Mouse (Mus musculus): ENCODE measurements around the gene Gm973. TPM values are rescaled to one million over a fixed set of nuclear protein-coding genes. Genes with fewer than 3 reads are reported as not detected.

The Gm973 gene
- polyA plus RNA-seq, 1 experiment from 2014 or later, result 1.4 TPM

DNA sequence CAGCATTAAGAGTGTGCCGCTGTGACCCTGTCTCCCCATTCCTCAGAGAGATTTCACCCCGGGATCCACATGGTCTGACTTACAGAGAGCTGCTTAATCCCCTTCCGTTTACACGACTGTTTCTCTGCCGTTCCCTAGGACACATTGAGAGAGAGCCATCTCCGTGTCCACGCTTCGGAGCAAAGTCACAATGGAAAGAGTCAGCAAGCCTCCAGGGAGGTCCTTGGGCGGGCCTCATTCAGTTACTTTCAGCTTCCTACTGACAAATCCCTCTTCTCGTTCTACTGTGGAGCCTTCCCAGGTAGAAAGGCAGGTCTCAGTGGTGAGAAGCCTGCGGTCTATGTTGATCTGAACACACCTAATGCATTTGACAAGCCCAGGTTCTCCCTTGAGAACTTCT is 34.9 kb downstream of the Gm973 start:
- Histone ChIP-seq H3K27ac (no peak overlapping the region), H3K4me1 (peaks cover 23% of the 10 kb centered on the region), H3K4me2 (replicated peaks) (no peak overlapping the region), H3K27me3 (no peaks in the 10 kb centered on the region), H3K4me3 (no peak overlapping the region), H3K9ac (no peak overlapping the region), H3K36me3 (no peaks in the 10 kb centered on the region), H3K9me3 (no peaks in the 10 kb centered on the region)
- 76% methylated on average over 11 of the region's 11 CpGs for WGBS
- no peak for ATAC-seq (ENCODE audit: low FRiP score, low read depth)

DNA sequence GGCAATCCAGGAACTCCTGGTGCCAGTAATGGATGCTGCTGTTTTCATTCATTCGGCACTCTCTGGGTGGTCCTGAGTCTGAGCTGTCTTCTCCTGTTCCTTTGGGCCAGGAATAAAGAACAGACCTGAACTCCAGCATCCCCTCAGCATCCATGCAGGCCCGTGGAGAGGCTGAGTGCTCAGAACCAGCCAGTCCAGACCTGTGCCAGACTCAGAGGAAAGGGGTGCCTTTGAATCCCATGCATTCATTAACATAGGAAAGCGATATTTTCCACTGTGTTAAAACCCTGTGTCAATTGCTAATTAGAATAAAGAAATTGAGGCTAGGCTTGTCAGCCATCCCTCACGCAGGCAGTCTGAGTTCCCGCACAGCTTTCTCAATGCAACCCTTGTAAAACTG is 37.6 kb downstream of the Gm973 start:
- Histone ChIP-seq H3K27me3 (no peaks in the 10 kb centered on the region), H3K4me1 (peaks cover 20% of the 10 kb centered on the region), H3K27ac (no peak overlapping the region), H3K9me3 (no peaks in the 10 kb centered on the region), H3K4me2 (replicated peaks) (no peak overlapping the region), H3K36me3 (no peaks in the 10 kb centered on the region), H3K9ac (no peak overlapping the region), H3K4me3 (no peak overlapping the region)
- ATAC-seq (ENCODE audit: low FRiP score, low read depth), result no peak
- WGBS, result 50% methylated on average over 5 of the region's 5 CpGs

DNA sequence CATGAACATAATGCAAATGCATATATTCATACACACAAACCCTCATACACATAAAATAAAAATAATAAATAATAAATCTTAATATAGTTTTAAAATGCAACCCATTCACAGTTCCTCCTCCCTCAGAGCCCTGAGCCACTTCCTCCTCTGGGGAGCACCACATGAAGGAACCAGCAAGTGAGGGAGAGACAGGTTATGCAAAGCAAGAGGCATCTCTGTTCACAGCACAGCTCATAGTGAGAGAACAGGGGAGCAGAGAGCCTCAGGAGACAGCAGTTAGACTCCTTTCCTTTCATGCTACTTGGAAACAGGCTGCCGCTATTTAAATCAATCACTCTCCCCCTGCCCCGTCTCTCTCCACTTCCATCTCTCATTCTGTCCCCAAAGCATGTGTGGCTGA is 47.5 kb downstream of the Gm973 start:
- Histone ChIP-seq H3K36me3 (no peaks in the 10 kb centered on the region), H3K9ac (no peak overlapping the region), H3K4me2 (replicated peaks) (no peak overlapping the region), H3K27ac (no peak overlapping the region), H3K27me3 (no peaks in the 10 kb centered on the region), H3K4me1 (peaks cover 16% of the 10 kb centered on the region), H3K9me3 (peaks cover 5% of the 10 kb centered on the region; the same call in 1 of the 2 replicates), H3K4me3 (no peak overlapping the region)
- WGBS, result 52% methylated on average over 2 of the region's 2 CpGs
- no peak for ATAC-seq (ENCODE audit: low FRiP score, low read depth)

DNA sequence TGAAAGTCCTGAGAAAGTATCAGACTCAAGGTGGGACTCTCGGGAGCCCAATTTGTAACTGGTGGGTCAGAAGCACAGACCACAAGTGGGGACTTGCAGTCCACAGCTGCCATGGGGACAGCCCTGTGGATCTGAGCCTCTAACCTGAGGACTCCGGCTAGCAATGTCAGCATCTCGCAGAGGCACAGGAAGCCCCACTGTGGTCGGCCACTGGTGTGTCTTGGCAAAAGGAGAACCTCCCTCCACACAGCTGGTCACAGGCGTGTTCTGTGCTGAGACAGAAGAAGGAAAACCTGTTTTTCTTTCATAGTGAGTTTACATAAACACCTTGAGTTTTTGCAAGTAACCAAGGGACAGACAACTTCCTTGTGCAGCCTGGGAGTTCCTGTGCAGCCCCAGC is 49.7 kb downstream of the Gm973 start:
- no peak overlapping the region for H3K27ac ChIP-seq
- no peak overlapping the region for H3K4me2 ChIP-seq (replicated peaks)
- no peak overlapping the region for H3K9ac ChIP-seq
- no peaks in the 10 kb centered on the region for H3K36me3 ChIP-seq
- H3K4me3 ChIP-seq, result no peak overlapping the region
- 80% methylated on average over 5 of the region's 5 CpGs for WGBS
- ATAC-seq (ENCODE audit: low FRiP score, low read depth), result no peak
- peaks cover 5% of the 10 kb centered on the region; the same call in 1 of the 2 replicates for H3K9me3 ChIP-seq
- peaks cover 23% of the 10 kb centered on the region for H3K4me1 ChIP-seq
- no peaks in the 10 kb centered on the region for H3K27me3 ChIP-seq

DNA sequence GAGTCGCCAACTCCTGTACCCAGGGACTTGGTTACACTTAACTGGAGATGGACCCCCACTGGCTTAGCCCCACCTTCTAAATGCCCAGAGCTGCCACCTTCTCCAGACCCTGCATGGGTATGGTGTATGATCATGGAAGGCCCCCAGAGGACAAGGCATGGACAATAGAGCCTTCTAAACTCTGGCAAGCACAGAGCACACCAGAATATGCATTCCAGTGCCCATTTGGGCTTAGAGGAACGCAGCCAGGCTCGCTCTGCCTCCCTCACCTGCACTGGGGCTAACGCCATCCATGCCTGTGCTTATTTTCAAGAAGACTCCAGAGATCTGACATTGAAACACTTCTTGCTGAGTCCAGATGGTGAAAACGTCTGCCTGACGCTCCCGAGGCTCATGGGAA is 50.2 kb downstream of the Gm973 start:
- Histone ChIP-seq H3K4me3 (no peak overlapping the region), H3K9me3 (peaks cover 5% of the 10 kb centered on the region; the same call in 1 of the 2 replicates), H3K27me3 (no peaks in the 10 kb centered on the region), H3K4me2 (replicated peaks) (no peak overlapping the region), H3K9ac (no peak overlapping the region), H3K36me3 (no peaks in the 10 kb centered on the region), H3K4me1 (peaks cover 23% of the 10 kb centered on the region), H3K27ac (no peak overlapping the region)
- WGBS, result 59% methylated on average over 7 of the region's 7 CpGs
- ATAC-seq (ENCODE audit: low FRiP score, low read depth), result no peak

DNA sequence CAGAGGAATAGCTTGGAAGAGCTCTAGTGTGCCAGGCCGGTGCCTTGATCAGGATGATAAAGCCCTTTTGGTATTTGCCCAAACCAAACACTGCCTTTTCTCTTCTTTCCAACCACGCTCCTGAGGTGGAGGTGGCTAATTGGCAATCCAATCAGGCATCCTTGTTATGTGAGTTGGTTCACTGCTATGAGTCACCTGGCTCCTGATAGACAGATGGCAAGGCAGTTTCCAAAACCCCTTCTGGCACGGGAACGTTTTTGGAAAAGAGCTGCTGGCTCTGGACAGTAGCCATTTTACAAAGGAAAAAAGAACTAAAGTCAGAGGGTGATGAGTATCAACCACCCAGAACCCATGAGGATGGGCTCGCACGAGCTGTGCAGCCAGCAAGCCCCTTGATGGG is 50.9 kb downstream of the Gm973 start:
- H3K27me3 ChIP-seq, result no peaks in the 10 kb centered on the region
- H3K4me3 ChIP-seq, result no peak overlapping the region
- H3K4me2 ChIP-seq (replicated peaks), result no peak overlapping the region
- H3K9me3 ChIP-seq, result peaks cover 5% of the 10 kb centered on the region; the same call in 1 of the 2 replicates
- WGBS, result 59% methylated on average over 6 of the region's 6 CpGs
- no peaks in the 10 kb centered on the region for H3K36me3 ChIP-seq
- H3K4me1 ChIP-seq, result peaks cover 23% of the 10 kb centered on the region
- no peak for ATAC-seq (ENCODE audit: low FRiP score, low read depth)
- no peak overlapping the region for H3K9ac ChIP-seq
- no peak overlapping the region; the same call in 1 of the 2 replicates for H3K27ac ChIP-seq

DNA sequence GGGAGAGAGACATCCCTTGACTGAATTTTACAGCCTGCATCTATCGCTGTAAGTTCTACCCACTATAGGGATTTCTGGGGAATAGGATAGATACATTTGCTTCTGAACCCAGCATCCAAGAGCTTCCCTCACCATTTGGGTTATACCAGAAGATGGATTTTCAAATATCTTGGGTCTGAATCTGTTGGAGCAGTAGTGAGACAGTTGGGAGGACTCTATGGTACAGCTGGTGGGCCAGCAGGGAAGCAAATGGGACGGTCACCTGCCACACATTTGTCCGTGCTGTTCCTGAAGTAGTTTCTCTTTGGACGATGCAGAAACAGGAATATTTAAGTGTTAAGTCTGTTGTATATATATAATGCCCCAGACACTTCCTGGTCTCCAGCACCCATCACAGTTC is 51.5 kb downstream of the Gm973 start:
- peaks cover 23% of the 10 kb centered on the region for H3K4me1 ChIP-seq
- no peaks in the 10 kb centered on the region for H3K27me3 ChIP-seq
- H3K4me3 ChIP-seq, result no peak overlapping the region
- H3K9me3 ChIP-seq, result peaks cover 5% of the 10 kb centered on the region; the same call in 1 of the 2 replicates
- H3K9ac ChIP-seq, result no peak overlapping the region
- 86% methylated on average over 4 of the region's 4 CpGs for WGBS
- H3K27ac ChIP-seq, result no peak overlapping the region
- no peak overlapping the region for H3K4me2 ChIP-seq (replicated peaks)
- ATAC-seq (ENCODE audit: low FRiP score, low read depth), result no peak
- no peaks in the 10 kb centered on the region for H3K36me3 ChIP-seq

DNA sequence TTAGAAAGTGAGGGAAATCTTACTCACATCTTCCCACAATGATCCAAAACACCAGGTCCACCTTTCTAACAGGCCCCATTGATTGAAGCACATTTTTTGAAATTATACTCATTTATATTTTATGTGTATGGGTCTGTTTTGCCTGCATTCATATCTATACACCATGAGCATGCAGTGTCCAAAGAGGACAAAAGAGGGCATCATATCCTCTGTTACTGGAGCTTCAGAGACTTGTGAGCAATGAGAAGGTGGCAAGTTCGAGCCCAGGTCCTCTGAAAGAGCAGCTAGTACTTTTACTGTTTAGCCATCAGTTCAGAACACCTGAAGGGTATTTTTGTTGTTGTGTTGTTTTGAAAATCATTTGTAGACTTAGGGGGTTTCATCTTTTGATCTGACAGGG is 52.2 kb downstream of the Gm973 start:
- Histone ChIP-seq H3K9ac (no peak overlapping the region), H3K27me3 (no peaks in the 10 kb centered on the region), H3K4me2 (replicated peaks) (no peak overlapping the region), H3K4me3 (no peak overlapping the region), H3K27ac (no peak overlapping the region), H3K36me3 (no peaks in the 10 kb centered on the region), H3K9me3 (peaks cover under 1% of the 10 kb centered on the region; the same call in 1 of the 2 replicates), H3K4me1 (peaks cover 23% of the 10 kb centered on the region)
- WGBS, result 81% methylated on average over 1 of the region's 1 CpGs
- no peak for ATAC-seq (ENCODE audit: low FRiP score, low read depth)

DNA sequence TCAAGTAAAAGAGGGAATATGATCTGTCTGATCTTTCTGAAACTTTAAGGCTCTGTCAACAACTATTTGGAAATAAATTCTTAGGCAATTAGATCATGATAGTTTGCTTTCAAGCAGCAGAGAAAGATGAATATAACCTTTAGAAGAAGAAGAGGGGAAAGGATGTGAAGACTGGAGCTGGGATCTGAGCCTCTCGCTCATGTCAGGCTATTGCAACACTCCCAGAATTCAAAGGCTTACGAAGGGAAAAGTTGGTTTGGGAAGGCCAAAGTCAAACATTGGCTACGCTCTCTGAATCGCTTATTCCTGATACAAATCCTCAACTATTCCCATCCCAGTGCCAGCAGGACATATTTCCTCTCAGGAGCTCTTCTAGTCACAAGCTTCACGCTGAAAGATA is 53.2 kb downstream of the Gm973 start:
- H3K36me3 ChIP-seq, result no peaks in the 10 kb centered on the region
- peaks cover 23% of the 10 kb centered on the region for H3K4me1 ChIP-seq
- 85% methylated on average over 5 of the region's 5 CpGs for WGBS
- H3K4me3 ChIP-seq, result no peak overlapping the region
- no peaks in the 10 kb centered on the region for H3K9me3 ChIP-seq
- no peak for ATAC-seq (ENCODE audit: low FRiP score, low read depth)
- H3K27me3 ChIP-seq, result no peaks in the 10 kb centered on the region
- H3K9ac ChIP-seq, result no peak overlapping the region
- H3K4me2 ChIP-seq (replicated peaks), result no peak overlapping the region
- H3K27ac ChIP-seq, result no peak overlapping the region

DNA sequence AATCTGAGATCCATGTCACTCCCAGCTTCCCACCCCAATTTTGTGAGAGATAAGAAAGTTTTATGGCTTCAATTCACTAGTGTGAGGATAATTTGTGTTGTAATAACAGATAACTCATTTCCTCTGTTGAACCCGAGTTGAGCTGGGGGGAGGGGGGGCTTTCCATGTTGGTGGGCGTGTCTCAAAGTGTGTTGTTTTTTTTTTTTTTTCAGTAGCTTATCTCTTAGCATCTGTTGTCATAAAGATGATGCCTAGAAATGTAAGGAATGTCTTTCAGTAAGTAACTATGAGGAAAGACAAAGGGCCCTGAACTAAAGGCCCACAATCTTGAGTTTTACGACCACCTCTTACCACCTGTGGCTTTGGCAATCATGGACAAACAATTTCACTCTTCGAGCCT is 54.7 kb downstream of the Gm973 start:
- no peak for ATAC-seq (ENCODE audit: low FRiP score, low read depth)
- Histone ChIP-seq H3K9ac (no peak overlapping the region), H3K36me3 (no peaks in the 10 kb centered on the region), H3K27me3 (no peaks in the 10 kb centered on the region), H3K9me3 (no peaks in the 10 kb centered on the region), H3K4me2 (replicated peaks) (no peak overlapping the region), H3K27ac (no peak overlapping the region), H3K4me1 (peaks cover 27% of the 10 kb centered on the region), H3K4me3 (no peak overlapping the region)
- 52% methylated on average over 4 of the region's 4 CpGs for WGBS

DNA sequence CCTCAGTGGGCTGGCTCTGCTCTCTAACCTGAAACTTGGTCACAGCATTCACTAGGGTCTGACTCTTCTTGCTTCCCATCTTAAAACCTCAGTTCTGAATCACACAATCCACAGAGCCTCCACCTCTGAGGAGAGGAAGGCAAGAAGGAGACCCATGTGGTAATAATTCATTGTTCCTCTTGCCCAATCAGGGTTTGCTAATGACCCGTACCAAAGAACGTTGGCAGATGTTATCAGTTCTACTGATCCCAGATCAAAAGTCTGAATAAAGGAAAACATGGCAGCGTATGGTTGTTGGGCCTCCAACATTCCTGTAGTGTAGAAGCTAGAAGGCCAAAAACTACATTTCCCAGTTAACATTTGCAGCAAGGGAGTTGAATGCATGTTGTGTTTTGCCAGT is 55.4 kb downstream of the Gm973 start:
- Histone ChIP-seq H3K4me3 (no peak overlapping the region), H3K36me3 (no peaks in the 10 kb centered on the region), H3K27me3 (no peaks in the 10 kb centered on the region), H3K9me3 (no peaks in the 10 kb centered on the region), H3K4me2 (replicated peaks) (no peak overlapping the region), H3K27ac (no peak overlapping the region), H3K9ac (no peak overlapping the region), H3K4me1 (peaks cover 19% of the 10 kb centered on the region)
- WGBS, result 77% methylated on average over 3 of the region's 3 CpGs
- no peak for ATAC-seq (ENCODE audit: low FRiP score, low read depth)

DNA sequence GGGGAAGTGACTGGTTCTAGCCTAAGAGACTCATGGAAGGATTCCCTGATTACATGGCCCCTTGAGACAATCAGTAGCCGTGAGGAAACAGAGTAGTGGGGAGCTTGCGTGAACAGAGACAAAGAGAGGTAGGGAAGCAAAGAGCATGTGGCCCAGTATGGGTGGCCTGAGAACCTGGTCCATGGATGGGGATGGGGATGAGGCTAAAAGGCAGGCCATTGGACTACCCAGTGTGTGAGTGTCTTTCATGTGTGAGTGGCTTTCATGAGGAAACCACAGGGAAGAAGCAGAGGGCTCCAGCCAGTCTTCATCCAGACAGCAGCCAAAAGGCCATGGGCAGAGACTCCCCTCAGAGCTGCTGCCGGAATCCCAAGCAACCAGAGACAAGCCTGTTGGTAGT is 57.8 kb downstream of the Gm973 start:
- no peaks in the 10 kb centered on the region for H3K27me3 ChIP-seq
- no peak overlapping the region for H3K9ac ChIP-seq
- no peak for ATAC-seq (ENCODE audit: low FRiP score, low read depth)
- H3K4me2 ChIP-seq (replicated peaks), result no peak overlapping the region
- no peak overlapping the region for H3K4me3 ChIP-seq
- H3K36me3 ChIP-seq, result no peaks in the 10 kb centered on the region
- H3K4me1 ChIP-seq, result peaks cover 12% of the 10 kb centered on the region
- H3K9me3 ChIP-seq, result no peaks in the 10 kb centered on the region
- no peak overlapping the region for H3K27ac ChIP-seq
- WGBS, result 80% methylated on average over 3 of the region's 3 CpGs

DNA sequence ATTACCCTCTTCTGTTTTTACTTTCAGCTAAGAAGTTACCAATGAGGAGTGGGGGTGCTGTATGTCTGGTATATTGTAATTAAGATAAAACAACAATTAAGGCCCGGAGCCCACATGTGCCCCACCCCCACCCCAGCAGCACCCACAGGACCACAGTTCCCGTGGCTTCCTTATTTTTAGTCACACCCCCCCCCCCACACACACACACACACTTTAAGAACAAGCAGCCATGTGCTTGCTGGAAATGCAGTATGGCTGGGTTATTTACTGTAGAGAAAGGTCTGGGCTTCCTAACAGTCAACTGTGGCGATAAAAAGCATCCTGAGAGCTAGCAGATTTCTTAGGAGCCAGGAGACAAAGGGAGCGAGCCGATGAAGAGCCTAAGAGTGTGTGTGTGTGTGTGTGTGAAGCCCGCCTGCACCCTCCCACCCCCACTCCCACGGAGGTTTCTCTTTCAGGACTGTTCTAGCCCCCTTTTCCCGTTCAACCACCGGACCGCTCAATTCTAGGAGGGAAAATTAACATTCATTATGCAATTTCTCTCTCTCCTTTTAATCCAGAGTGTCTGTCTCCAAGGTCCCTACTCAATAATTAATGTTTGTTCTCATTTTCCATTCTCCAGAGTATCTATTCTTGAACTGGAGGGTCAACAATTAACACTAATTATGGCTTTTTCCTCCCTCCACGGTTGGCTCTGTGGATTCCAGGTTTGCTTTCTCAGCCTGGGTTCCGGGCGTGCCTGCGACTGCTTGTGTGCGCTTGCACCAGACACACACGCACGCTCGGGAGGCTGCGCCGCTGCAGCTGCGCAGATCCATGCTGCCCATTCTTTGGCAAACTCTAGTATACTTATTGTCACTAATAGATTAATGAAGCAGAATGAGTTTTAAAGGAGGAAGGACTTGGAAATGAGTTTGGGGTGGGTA is 58.5 kb downstream of the Gm973 start:
- Histone ChIP-seq H3K9me3 (no peaks in the 10 kb centered on the region), H3K4me1 (peaks cover 17% of the 10 kb centered on the region), H3K27ac (no peak overlapping the region), H3K4me2 (replicated peaks) (peak overlapping the region; percentile 49), H3K36me3 (no peaks in the 10 kb centered on the region), H3K9ac (no peak overlapping the region), H3K27me3 (no peaks in the 10 kb centered on the region), H3K4me3 (peak overlapping the region; percentile 7; the same call in 1 of the 2 replicates)
- no peak for ATAC-seq (ENCODE audit: low FRiP score, low read depth)
- WGBS, result 44% methylated on average over 21 of the region's 21 CpGs
